Mouse (Mus musculus) hematopoietic stem cell, adult 5-6 weeks (primary cell): ENCODE measurements around the gene Fam196b. TPM values are rescaled to one million over a fixed set of nuclear protein-coding genes. Genes with fewer than 3 reads are reported as not detected.
A peak's percentile ranks its signal among the peaks of the same experiment; 100 is the strongest.

Experiments used
- ATAC-seq, 2 experiments: fragments of 125-278 bp in 1 of 2; replicated peaks in 1 of 2; 2 replicates each; pipeline ENCODE4 v1.8.0; 2016 to 2017; ENCODE audit warnings: inconsistent platforms in 2 of 2, mild to moderate bottlenecking in 2 of 2, moderate number of reproducible peaks in 2 of 2, low read depth in 1 of 2, moderate TSS enrichment in 1 of 2; ENCODE audit not compliant: low FRiP score in 2 of 2, poor library complexity in 2 of 2, severe bottlenecking in 2 of 2, insufficient read depth in 1 of 2, low TSS enrichment in 1 of 2
- total RNA-seq: library from RNA; stranded (forward); fragments of 172-1452, 232-1000 nt; gene quantifications from 2 replicates; pipeline ENCODE4 v1.2.3, GENCODE M21; 2017

Fam196b gene
- total RNA-seq, 1 experiment from 2014 or later = 0.79 TPM

DNA sequence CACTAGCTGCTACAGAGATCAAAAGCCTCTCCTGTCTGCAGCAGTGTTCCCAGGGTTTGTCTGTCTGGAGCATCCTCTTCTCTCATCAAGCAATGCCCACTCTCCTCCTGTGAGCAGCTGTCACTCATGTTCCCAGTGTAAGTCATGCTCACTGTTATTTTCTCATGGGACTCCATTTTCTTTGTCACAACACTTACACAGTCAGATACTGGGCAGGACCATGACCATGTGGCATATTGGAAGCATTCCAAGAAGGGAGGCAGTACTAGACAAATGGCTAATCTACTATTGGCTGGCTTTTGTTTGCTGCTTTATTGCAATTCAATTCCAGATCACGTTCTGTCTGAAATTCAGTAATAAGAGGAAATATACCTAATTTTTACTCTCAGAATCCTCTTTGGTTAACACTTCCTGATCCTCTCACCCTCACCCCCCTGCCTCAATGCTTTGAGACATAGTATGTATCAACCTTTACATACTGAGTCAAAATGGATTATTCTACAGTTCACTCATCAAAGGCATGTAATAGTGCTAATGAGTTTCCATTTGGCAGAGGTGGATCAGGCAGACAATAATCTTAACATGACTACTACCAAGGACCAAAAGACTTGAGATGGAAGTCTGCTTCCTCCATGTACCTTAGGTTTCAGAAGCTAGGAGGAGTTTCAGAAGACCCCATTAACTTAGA, 70.5 kb downstream of the Fam196b start:
- no peak for ATAC-seq

DNA sequence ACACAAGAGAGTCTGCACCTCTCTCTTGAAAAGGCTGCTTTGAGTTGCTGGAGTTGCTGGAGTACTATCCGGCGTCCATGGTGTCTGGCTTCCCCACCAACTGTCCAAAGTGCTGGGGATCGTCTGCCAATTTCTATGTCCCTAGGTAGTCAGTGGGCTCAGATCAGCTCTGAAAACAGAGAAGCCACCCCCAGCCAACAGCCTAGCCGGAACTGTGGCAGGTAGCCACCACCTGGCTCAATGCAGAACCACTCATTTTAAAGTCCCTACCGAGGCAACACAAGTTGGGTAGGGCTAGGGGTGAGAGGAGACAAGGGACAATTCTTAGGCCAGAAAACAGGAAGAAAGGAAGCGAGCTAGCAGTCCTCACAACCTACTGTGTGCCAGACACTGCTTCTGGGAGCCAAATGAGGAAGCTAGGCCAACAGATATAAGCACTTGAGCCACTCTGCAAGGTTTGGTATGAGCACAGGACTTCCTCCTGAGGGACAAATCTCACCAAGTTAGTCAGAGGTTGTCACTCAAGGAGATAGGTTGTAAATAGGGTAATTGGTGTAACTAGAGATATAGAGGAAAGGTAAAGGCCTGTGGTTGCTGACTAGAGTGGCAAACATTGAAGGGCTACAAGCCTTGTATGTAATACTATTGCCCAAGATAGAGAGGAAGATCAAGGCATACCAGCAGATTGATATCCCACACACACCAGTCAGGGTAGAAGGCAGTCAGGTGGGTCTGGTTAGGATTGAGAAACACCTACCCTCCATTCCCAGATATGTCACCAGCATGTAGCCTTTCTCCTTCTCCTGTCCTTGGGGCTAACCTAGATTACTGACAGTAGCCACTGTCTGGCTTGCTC, 74.9 kb downstream of the Fam196b start:
- peak; percentile 80 to 87 for ATAC-seq

DNA sequence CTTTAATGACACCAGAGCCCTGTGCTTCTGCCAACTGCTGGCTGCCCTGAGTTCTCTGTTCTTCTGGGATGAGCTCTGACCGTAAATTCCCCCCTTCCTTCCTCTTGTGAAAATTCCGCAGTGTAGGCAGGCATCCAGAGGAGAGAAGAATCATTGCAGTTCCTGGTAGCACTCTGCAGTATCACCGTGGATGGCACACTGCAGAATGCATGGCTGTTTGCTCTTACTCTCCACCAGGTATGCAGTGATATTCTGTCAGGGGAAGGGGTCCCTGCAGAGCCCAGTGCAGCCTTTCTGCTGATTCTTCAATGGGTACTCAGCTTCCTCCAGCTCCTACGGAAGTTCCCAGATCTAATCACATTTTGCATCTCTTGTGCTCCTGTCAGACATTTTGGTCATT, 77.5 kb downstream of the Fam196b start:
- ATAC-seq = no peak

DNA sequence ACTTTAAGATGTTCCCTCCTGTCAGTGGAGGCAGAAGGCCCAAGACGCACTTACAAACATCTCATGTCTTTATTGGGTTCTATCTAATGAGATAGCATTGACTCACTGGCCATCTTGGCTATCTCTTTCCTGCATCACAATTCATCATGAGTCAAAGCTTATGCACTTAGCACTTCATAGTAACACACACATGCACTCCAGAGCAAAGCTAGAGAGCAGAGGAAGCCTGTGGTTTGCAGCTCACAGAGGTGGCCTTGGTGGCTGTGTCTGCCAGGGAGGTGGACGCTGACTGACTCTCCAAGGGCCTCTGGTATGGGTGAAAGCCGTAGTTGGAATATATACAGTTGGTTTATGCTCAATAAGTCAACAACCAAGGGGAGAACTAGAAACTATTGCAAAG, 81.2 kb downstream of the Fam196b start:
- peak; percentile 68 to 75 for ATAC-seq

DNA sequence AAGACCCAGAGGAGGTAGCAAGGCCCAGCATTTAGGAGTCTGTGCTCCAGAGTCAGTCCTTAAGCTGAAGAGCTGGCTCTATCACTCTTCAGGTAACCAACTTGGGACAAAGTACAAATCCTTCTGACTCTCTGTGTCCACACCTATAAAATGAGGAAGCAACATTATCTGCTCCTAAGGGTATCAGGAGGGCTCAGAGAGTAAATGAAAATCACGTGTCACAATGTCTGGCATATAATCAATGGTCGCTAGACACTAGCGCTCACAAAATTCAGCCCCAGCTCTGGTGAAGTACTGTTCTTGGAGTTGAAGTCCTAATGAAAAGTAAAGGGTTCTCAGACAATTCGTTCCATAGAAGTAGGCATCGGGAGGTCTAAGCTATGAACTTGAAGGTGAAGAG, 83.0 kb downstream of the Fam196b start:
- no peak for ATAC-seq

DNA sequence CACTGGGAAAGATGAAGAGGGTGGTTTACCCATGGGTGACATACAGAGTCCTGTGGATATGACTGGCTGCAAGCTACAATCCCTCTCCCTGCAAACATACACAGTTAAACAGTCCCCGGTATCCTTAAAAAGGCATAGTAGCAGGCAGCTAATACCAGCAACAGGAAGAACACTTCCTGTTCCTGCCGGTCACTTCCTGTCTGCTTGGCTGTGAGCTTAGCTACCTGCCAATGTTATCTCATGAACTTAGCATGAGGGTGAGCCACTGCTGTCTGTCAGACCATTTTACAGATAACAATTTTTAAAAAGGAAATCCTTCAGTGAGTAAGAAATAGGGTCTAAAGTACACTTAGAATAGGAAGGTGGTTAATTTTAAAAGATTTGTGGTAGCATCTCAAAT, 83.9 kb downstream of the Fam196b start:
- peak; percentile 29 to 47; a peak in 2 of 4 replicates for ATAC-seq

DNA sequence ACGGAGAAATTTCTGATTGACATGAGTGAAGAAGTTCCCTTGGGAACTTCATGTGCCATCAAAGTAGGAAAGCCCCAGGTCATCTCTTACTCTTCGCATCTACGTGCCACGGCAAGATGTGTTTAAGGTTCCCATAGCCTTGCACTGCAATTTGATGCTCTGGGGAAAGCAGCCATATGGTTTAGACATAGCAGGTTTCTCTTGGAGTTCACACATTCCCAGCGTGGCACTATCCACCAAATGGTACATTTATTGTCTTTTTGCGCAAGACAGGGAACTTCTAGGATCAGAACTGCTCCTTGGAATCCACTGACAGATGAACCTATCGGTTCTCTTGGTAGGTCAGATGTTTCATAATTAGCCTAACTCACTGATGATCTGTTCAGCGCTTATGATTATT, 86.7 kb downstream of the Fam196b start:
- ATAC-seq = no peak

DNA sequence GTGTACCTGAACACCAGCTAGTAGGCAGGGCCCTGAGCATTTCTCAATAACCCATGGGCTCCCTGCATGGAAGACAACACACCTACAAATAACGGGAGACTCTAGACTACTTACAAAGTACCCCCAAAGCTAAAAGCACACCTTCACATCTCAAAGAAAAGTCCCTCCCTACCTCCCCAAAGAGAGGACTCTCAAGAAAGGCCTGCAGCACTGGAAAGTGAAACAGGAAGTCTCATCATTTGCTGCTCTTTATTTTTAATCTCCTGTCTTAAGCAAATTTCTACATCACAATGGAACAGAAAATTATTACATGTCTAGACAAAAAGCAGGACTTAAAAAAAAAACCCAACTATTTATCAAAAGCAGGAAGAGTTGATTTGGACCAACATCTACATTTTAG, 90.7 kb downstream of the Fam196b start:
- ATAC-seq = no peak

DNA sequence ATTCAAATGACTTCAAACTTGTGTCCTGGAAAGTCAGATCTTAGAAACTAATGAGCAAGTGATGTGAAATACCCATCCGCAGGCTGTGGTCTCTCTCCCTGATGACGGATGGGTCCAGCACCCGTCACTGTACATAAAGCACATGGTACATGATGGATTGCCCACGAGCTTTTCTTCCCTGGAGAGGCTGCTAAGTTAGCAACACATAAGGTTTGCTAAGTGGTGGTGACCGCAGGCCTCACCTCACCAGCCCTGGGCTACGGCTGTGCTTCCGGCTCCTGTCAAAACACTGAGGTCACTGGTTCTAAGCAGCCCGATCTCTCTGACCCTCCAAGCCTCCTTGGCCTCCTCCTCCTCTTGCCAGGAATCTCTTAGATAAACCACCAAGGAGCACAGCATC, 91.7 kb downstream of the Fam196b start:
- ATAC-seq = no peak

DNA sequence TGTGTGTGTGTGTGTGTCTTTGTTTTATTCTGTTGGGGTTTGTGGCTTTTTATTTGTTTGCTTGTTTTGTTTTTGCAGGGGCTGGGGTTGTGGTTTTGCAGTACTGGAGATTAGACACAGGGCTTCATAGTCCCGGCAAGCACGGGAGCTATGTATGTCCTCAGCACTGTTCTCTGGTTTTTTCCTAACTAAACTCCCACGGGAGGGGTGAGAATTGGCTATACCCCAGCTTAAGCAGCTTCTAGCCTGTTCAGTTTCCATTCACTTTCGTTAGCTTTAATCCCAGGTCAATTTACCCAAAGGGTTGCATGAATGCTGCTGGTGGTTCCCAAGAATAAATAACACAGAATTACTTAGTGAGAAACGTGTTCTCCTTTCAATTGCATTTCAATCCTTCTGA, 92.2 kb downstream of the Fam196b start:
- ATAC-seq = no peak

DNA sequence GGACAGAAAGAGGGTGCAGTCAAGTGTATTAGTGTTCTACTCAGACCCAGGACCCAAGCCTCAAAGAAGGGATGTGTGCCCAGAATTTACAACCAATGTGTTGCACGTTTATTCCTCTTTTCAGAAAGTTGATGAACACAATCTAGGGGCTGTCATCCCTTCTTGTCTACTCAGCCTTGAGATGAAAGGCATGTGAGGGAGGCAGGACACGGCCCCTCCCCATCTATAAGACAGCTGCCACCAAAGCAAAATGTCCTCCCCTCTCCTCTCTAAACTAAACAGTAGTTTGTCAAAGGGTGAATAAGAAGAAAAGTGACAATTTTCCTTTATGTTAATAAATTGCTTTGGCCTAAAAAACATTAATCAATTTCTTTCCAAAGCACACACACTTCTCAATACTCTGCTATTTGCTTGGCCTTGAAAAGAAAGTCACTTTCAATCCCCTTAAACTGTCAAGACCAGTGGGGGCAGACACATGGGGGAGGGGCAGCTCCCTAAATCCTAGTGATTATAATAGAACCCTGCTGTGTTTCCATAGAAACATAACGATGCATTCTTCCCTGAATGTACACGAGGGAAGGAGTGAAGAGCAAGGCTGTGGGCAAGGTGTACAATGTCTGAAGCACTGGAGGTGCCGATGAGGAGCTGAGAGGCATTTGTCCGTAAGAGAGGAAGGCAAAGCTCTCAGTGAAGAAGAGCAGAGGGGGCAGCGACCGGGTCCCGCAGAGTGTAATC, 101.4 kb downstream of the Fam196b start:
- ATAC-seq = no peak

DNA sequence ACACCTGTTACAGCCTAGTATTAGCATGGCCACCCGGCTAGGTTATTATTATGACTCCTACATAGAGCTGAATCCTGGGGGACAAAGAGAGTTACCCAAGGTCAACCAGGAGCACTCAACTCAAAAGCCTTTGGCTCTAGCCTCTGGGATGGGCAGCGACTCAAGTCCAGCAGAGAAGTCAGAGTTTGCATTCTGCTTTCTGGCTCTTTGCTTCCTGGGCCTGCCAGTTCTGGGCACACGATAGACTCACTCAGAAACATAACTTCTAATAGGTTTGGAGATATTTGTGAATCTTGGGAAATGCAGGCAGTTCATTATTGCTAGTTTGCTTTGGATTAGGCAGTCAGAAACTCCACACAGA, 102.0 kb downstream of the Fam196b start:
- ATAC-seq = no peak

DNA sequence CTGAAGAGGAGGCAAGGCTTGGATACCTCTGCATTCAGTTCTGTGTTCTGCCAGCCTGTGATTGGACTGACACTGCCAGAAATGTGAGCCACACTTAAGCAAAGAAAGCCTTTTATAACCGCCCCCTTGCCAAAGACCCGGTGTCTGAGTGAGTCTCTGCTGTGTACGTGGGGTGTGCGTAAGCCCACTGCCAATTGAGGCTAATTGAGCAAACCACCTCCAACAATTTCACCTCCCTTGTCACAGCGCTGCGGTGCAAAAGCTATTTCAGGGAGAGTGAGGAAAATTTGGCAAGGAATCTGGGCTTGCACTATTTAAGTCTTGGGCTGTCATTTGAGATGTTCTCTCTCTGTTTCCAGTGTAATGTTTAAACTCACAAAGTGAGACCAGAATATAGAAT, 106.4 kb downstream of the Fam196b start:
- no peak for ATAC-seq

DNA sequence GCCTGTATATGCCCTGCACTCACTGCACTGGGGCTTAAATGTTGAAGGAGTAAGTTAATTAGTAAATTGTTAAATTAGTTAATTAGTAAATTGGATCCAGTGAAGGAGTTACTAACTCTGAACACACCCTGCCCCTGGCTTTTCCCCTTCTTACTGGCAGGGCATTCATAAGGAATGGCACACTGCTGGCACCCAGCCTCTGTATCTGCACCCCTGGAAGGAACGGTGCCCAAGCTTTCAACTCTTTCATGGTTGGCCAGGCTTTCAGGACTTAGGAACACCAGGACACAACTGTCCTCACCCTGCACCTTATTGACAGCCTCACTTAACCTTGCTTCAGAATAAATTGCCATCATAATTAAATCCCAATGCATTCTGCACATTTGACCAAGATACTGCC, 109.9 kb downstream of the Fam196b start:
- ATAC-seq = no peak

DNA sequence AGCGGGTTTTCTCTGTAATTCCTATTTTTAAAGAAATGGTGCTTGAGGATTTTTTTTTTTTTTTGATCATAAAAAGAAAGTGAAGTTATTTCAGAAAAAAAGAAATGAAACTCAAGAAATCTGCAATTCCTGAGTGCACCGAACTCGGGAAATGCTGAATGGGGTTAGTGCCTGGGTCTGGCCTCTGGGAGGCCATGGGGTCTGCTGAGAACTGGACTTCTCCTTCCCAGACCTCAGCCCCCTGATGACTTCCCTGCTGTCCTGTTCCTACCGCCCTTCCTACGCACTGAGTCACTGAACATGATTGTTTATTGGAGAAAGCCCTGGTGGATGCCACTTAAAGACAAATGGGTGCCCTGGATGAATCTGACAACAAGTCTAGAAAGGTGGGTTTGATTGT, 112.6 kb downstream of the Fam196b start:
- ATAC-seq = no peak

DNA sequence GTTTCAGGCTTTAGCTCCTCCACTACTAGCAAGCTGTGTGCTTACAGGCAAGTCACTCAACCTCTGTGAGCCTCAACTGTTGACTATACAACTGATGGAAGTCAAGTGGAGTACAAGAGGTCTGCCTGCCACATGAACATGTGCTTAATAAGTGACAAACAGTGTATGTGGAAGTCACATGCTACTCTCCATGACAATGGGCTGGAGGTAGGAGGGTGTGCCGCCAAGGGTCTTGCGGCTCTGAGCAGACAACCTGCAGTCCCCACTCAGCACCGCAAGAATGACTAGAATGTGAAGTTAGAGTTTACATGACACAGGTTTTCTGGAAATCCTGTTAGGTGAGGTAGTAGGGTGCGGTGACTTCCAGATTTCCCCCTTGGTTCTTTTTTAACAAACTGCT, 116.3 kb downstream of the Fam196b start:
- no peak for ATAC-seq

DNA sequence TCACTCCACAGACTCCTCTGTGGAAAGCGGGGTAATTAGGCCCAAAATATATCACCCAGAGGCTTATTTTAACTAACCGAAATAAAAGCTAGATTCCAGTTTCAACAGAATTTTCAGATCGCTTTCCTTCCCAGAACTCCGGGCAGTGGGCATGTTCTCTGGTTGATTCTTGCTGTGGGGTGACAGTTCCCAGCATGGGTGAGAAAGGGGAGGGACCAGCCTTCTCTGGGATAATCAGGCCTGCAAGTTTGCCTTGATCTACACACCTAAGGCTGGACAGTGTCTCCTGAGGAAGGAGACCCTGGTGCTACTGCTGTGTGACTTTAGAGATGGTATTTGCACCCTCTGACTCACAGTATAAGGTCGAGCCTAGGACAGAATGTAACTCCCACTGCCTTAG, 116.7 kb downstream of the Fam196b start:
- no peak for ATAC-seq

DNA sequence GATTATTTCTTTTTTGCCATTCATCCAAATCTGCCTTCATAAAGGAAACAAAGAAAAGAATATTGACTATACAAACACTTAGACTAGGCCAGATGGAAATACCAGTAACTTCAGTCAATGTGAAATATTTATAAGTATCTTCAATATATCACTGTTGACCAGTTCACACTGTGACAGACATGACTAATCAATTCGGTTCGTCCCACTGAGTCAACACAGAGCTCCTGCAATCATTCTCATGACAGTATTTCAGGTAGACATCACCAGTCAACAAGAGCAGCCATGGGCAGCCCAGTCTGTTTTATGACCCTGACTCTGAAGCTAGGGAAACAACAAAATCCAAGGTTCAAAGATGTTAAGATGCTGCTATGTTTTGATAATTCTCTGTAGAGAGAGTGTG, 117.4 kb downstream of the Fam196b start:
- no peak for ATAC-seq
